Mouse (Mus musculus): ENCODE results near the gene Pik3ca. TPM values are rescaled to one million over a fixed set of nuclear protein-coding genes. Genes with fewer than 3 reads are reported as not detected.
A peak's percentile ranks its signal among the peaks of the same experiment; 100 is the strongest.
"Not testable (repeated sequence)": the region's sequence is repeated elsewhere in the genome, so short reads cannot be mapped to it uniquely, and the experiment has no call there.

Pik3ca gene
- total RNA-seq, 2 experiments from 2014 or later: 46.5 to 52.0 TPM

DNA sequence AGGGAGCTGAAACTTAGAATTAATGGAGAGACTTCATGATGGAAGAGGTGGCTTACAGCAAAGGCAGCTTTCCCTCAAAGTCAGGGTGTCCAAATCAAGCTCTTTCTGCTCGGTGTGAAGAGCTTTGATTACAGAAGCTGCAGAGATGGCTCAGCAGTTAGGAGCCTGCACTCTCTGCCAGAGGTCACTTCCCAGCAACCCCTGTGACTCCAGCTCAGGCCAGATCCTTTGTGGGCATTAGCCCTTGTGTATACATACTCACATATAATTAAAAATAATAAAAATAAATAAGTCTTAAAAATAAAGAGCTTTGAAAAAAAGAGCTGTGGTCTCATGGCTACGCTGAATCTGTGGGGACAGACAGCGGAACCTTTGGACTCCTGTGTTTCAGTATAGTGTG lies 4.1 kb downstream of the Pik3ca start:
- no peak for DNase-seq

DNA sequence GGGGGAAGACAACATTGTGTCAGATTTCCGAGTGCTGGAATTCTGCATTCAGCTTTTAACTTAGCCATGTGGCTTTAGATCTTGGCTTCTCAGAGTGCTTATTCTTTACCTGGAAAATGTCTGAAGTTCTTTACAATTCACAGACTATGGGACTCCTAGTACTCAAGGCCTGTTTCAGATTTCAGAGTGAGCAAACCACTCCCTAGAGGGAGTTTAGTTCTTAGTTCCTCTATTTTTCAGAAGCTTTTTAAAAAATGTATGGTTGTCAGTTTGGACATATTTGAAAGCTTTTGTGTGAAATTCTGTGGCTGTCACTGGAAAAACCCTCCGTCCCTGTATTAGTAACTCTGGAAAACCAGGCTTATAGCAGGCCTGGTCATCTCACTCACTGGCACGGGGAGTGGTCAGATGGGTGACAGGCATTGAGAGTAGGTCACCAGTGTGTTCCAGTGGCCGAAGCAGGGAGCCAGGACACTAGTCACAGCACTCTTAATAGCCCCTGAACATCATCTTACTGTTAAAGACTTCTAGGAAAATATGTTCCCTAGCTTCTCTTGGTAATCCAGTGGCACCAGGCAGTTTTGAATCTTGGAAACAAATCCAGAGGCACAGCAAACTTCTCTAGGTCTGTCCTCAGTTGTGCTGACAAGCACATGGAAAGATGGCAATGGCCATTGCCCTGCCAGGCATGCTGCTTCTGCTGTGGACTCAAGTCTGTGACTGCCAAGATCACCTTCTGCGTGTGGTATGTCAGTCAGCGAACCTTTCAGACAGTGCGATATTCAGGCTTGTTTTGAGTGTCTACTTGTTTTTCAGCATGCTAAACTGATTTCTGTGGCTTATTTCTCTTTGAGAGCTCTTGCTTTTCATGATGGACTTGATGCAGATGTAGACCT lies 5.8 kb downstream of the Pik3ca start:
- DNase-seq: peak; percentile 38

DNA sequence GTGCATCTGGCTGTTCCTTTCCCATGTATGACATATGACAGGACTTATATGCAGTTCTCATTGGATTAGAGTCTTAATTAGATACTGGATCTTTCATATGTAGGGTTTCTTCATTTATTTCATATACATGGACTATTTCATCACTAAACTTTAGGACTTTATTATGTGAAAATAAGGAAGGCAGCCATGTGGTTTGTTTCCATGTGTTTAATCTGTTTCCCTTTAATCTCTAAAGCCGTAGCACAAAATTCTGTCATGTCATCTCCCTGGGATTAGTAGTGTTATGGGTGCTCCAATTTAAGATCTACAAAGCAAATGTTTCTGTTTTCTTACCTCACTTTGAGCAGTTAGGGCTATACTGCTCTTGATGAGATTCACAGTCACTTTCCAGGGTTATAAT lies 8.2 kb downstream of the Pik3ca start:
- no peak for DNase-seq

DNA sequence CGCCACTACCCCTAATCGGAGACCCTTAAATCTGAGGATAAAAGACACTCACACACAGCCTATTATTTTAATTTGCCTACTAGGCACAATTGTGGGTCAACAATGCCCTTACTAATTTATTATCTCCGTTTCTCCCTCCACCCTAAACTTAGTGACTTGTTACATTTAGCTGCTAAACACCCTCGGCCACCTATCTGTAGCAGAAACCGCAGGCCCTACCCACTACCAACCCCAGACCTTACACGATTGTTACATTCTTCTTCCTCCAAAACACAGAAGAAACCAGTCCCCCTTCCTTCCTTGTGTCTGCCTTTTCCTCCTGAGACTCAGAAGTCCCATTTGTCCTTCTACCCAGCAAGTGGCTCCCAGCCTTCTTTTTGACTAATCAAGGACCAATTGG lies 9.3 kb downstream of the Pik3ca start:
- DNase-seq: no peak

DNA sequence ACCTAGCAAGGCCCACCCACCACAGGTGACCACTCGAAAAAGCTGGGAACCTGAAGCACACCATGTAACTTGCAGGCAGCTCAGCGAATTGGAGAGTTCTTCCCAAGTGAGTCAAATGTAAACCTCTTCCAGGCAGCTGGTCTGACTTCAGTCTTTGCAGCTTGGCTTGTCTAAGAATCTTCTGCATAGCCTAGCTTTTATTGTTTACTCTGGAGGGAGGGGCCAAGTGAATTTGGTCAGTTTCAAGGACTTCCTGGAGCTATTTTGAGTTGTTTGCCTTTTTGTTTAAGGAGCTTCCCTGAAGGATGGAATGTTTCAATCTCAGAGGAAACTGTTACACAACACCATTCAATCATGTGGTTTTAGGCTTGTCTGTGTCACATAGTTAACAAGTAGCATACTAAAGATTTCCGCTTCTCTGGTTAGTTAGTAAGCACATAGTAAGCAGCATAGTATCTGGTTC lies 11.4 kb downstream of the Pik3ca start:
- DNase-seq: no peak

DNA sequence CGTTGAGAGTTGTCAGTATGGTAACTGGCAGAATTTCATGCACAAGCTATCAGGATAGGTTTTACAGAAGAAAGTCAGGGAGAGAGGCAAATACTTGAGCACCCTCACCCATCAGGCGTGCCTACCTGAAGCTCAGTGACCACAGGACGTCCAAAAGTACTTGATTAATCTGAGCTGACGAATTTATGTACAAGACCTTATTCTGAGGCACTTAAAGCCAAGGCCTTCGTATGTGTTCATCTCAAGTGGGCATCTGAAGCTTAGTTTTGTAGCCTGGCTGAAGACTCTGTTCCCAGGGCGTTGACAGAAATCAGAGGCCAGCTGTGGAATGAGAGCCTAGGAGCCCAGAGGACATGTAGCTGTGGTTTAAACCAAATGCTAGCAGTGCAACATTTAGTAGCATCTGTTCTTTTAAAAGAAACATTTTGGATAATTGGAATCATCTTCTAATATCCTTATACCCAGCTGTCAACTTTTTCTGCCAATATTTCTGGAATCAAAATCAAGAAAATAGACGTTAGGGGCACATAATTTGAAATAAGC lies 15.1 kb downstream of the Pik3ca start:
- no peak for DNase-seq

DNA sequence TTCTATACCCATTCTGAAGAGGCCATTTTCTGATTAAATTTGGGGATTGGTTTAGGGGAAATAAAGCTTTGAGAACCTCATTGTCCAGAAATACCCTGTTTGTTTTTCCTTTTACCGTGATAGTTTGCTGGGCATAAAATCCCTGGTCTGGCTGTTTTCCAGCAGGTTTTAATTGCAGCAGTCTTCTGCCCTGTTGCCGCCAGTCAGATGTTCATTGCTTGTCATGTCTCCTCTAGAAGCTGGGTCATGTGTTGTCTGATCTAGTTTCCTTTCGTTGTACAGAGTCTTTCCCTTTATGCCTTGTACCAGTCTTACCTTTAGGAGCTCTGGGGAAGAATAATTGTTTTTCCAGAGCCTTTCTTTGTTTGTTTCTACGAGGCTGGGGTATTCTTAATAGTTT lies 16.9 kb downstream of the Pik3ca start:
- DNase-seq: no peak

DNA sequence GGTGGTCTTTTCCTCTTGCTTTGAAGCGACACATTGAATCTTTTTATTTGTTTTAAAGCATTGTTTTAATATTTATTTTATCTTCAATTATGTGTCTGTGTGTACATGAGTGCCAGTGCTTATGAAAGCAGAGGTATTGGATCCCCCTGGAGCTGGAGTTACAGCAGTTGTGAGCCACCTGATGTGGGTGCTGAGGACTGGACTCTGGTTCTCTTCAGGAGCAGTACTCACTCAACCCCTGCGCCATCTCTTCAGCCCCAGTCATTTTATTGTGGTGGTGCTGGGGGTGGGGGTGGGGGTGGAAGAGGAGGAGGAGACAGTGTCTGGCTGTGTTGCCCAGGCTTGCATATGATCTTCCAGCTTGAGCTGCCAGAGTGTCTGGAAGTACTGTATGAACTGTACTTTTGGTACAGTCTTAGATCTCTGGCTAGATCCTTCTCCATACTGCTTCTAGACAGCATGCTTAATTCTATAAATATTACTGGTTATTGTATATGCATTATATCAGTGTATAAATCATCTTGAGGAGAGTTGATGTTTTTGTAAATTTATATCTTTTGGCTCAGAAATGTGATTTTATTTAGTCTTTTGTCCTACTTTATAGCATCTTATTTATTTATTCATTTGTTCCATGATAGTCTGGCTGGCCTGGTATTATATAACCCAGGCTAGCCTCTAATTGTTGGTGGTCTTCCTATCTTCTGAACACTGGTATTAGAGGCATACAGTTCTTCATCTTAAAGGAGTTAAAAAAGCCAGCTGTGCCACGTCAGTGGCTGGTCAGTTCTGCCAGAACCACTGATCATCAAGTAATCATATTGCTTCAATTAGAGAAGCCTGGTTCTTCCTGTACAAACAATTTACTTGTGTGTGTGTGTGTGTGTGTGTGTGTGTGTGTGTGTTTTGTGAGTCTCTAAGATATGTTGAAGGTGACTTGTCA lies 18.2 kb downstream of the Pik3ca start:
- no peak for DNase-seq

DNA sequence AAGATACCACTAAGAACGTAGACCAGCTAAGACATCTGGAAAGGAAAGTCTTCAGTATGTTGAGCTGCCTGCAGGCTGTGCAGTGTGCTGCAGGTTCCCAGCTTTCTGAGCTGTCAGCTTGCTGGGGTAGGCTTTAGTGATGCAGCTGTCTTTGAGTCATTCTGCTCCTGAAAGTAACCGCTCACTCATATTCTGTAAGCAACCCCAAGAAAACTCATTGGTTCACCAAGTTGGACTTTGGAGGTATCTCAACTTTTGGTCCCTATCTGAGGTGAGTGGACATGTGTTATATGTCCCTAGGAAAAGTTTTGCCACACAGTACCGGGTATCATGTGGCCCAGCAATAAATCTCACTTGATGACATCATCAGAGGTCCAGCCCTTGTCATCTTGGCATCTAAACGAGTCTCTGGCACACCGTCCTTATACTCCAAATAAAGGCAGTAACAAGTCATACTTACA lies 20.3 kb downstream of the Pik3ca start:
- no peak for DNase-seq

DNA sequence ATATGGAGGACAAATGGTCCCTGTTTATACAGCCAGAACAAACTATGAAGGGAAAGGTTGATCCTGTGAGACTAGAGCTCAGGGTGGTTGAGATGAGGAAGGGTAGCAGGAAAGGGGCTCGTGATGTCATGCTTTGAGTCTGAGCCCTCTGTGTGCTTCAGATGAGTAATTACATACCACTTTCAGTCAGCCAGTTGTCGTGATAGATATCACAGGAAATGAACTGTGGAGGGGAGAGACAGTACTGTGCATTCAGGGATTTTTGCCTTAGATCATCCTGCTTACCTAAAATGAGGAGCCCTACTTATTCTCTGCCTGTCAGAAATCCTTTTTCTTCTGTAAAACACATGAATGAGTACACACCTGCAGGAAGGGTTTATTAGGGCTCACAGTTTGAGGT lies 22.4 kb downstream of the Pik3ca start:
- DNase-seq: no peak

DNA sequence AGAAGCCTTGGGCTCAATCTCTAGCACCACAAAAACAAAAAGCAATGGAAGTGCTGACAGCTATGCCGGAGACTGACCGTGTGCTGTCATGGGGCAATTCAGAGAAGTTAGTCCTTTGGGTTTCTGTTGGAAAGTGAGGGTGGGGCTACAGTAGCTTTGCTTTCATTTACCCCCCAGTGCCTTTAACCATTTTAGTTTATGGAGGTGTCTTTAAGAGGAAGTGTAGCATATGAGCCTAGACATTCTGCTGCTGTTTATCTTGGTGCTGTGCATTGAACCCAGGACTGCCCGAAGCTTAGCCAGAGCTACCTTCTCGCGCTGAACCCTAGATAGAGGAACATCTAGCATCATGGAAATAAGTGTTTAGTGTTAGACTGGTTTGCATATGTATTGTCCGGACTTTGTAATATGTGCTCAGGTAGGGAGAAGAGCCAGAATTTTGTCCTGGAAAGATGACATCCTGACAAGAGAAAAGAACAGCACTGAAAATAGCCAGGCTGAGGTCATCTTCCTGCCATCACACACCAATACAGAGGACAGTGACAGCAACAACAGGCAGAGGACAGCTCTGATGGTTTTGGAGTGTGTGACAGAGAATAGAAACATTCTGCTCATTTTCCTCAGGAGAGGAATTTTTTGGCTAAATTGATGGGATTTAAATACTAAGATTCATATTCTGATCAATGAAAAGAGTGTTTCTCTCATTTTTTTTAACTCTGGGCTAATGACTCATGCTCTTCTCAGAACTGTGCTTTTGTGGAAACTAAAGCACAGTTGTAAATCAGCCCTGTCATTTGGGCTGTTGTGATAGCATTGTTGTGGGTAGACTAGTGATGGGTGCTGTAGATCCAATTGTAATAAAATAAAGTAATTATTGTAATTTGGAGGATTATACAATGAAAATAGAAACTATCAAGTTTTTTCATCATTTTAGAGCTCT lies 23.9 kb downstream of the Pik3ca start:
- DNase-seq: no peak

DNA sequence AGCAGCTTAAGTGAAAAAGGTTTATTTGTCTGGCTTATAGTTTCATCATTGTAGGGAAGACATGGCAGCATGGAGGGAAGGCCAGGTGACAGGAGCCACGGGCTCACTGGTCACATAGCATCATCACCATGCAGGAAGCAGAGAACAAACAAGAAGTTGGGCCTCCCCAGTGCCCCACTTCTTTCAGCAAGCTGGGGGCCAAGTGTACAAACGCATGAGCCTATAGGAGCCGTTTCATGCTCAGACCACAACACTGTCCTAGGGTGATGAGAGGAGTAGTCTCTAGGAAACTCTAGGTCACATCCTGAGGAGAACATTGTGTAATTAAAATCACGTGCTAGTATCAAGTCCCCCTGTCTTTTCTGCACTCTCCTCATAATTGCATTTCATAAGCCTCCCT lies 30.2 kb downstream of the Pik3ca start:
- DNase-seq: no peak

DNA sequence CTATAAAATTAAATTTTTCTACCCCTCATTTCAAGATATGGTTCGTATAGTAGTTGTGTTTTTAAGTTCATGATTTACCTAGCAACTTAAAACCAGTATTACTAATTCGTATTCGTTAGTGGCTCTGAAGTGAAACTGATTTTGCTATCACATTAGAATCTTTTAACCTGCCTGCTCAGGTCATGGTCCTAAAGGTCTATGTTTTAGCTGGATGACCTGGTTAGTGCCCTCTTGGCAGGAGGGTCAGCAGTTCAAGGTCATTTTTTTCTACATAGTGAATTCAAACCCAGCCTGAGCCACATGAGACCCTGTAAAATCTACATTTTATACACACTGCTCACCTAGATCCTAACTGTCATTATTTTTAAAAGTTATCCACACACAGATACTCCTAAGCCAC lies 30.9 kb downstream of the Pik3ca start:
- DNase-seq: no peak

DNA sequence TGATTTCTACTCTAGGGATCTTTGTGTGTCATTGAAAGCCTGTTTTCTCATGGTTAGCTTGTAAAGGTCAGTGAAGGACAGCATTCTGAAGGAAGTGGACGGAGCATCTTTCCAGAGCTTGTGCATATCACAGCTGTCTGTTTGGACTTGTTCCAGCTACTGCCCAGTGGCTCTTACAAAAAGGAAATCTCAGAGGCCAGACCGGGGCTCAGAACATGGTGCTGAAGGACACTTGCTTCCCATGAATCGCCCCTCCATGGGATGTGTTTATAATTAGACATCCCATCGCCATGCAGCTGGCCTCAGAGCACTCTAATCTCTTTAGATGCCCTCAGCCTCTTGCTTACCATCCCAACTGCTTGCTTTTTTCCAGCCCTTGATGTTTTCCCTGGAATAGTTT lies 31.4 kb downstream of the Pik3ca start:
- DNase-seq: peak; percentile 28

DNA sequence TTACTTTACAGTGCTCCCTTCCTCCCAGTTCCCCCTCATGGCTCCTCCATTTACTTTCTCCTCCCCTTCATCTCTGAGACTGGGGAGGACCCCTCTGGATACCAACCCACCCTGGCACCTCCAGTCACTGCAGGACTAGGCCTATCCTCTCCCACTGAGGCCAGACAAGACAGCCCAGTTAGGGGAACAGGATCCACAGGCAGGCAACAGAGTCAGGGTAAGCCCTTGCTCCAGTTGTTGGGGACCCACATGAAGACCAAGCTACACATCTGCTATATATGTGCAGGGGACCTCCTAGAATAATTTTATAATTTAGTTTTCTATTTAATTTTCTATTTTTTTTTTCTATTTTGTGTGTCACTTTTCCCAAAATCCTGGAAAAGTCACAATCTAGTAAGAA lies 31.9 kb downstream of the Pik3ca start:
- not testable (repeated sequence) for DNase-seq

DNA sequence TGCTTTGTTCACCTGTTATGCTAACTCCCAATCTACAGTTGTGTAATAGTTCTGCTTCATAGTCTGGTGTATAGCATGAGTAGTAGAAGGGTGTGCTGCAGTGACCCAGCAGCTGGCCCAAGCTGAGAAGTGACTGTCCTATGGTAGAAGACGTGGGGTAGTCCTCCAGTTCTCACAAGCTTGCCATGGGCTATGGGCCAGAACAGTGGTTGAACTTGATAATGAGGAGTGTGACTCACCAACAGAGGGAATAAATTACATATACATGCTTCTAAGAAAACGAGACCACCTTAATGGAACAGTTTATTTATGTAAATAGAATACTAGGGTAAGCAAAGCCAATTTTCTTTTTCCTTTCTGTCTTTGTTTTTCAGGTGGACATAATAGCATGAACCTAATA lies 32.9 kb downstream of the Pik3ca start:
- DNase-seq: no peak

DNA sequence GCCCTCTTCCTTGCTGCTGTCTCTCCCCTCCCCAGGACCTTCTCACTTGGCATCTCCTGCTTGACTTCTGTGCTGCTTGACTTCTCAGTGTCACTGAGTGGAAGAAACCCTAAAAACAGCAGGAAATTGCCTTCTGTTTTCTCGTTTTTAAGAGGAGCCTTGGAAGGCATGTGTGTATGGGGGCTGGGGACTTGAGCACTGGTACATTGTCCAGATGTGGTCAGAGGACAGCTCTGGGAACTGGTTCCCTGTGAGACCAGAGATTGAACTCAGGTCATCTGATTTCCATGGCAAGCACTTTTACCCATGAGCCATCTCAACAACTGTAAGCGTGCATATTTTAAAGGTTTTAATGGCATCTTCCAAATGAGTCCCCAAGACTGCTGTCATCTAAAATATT lies 36.5 kb downstream of the Pik3ca start:
- DNase-seq: no peak

DNA sequence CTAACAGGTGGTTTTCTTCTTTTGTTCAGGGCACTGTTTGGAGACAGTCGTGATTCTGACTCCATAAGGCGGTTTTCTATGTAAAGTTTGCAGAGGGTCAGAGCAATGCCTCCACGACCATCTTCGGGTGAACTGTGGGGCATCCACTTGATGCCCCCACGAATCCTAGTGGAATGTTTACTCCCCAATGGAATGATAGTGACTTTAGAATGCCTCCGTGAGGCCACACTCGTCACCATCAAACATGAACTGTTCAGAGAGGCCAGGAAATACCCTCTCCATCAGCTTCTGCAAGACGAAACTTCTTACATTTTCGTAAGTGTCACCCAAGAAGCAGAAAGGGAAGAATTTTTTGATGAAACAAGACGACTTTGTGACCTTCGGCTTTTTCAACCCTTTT lies 38.6 kb downstream of the Pik3ca start:
- no peak for DNase-seq

DNA sequence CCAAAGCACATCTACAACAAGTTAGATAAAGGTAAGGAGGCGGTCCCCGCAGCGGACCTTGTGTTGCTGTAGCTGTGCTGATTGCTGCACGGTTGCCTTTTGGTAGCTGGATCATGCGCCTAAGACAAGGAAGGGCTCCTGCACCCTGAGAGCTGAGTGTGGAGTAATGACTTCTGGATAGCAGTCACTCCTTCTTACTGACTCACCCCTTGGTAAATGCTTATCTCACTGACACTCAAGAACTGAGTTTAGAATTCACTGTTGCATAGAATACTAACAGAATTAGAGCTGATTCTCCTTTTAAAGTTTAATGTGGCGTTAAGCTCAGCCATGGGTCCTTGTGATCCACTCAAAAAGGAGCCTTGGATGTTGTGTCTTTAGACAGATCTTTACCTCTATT lies 39.8 kb downstream of the Pik3ca start:
- no peak for DNase-seq

DNA sequence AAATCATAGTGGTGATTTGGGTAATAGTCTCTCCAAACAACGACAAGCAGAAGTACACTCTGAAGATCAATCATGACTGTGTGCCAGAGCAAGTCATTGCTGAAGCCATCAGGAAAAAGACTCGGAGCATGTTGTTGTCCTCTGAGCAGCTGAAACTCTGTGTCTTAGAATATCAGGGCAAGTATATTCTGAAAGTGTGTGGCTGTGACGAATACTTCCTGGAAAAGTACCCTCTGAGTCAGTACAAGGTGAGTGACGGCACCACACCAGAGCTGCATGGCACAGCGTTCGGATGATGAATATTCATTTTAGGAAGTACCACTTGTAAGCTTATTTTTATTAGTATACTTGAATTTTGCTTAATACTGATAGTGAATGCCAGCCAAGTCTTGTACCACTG lies 40.3 kb downstream of the Pik3ca start:
- DNase-seq: no peak

DNA sequence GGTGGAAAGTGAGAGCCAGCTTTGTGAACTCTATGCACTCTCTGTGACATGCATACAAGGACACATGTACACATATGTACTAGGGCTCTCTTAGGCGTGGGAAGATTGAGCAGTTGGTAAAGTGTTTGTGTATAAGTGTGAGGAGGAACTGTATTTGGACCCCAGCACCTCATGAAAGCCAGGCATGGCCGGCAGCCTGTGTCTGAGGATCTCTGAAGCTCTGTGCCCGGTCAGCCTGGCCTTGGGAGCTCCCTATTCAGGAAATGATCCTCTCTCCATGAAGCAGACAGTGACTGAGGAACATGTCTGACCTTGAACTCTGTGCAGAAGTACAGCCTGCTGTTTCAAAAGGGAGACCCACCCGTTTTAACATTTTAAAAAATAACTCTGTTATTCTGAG lies 41.2 kb downstream of the Pik3ca start:
- no peak for DNase-seq

DNA sequence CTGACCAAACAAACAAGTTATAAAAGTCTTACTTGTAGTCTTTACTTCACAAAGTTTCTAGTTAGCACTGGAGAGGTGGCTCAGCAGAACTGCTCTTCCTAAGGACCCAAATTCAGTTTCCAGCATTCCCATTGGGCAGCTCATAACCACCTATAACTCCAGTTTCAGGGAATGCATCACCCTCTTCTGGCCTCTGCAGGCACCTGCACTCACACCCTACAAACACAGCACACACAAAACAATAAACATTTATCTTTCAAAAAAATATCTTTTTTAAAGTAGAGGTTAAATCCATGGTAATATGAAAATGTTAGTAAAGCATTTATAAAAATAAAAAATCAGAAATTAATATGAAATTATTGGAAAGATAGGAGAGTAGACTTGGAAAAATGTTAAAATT lies 44.2 kb downstream of the Pik3ca start:
- no peak for DNase-seq

All from gastrocnemius, postnatal 10 days (tissue).